ENCODE assay signal across 30 mouse cellular contexts in genomic region chr2:58493685-58494635, GRCm38 (mm10). TPM values are rescaled to one million over a fixed set of nuclear protein-coding genes. Genes with fewer than 3 reads are reported as not detected.
A peak's percentile ranks its signal among the peaks of the same experiment; 100 is the strongest.
DNase-seq lines count a peak whose midpoint lies in the region; ATAC-seq lines count a peak whose summit lies in the region.
"Had no signal": no experiment of that assay in that cellular context is flagged by ENCODE, and none has a peak within 500 bp of the region (broad histone marks: within the 10 kb centered on the region; RNA-seq: fewer than 3 reads in every experiment).

No protein-coding gene starts in this region.

- H3K36me3 ChIP-seq in neural tube, embryonic 12.5 days, result 0 out of 2 replicates have a peak, but pooled peaks cover 2% of the 10 kb centered on the region
- H3K36me3 ChIP-seq in forebrain, embryonic 13.5 days (ENCODE audit: poor library complexity, severe bottlenecking), result peaks cover 7% of the 10 kb centered on the region
- H3K36me3 ChIP-seq in forebrain, embryonic 16.5 days (ENCODE audit: control insufficient read depth, insufficient read depth), result no peaks in the 10 kb centered on the region
- H3K36me3 ChIP-seq: G1E; heart, embryonic 15.5 days; intestine, embryonic 15.5 days had no signal

- H3K9ac ChIP-seq in neural tube, embryonic 12.5 days, result no peak overlapping the region
- H3K9ac ChIP-seq in forebrain, embryonic 13.5 days, result no peak overlapping the region
- H3K9ac ChIP-seq in forebrain, embryonic 16.5 days (replicated peaks; ENCODE audit: low read depth, low read length), result no peak overlapping the region
- H3K9ac ChIP-seq: heart, embryonic 12.5 days; heart, embryonic 15.5 days; hindbrain, embryonic 13.5 days; intestine, embryonic 15.5 days had no signal

- ATAC-seq in neural tube, embryonic 12.5 days (ENCODE audit: low FRiP score, low read depth), result no peak
- no peak for ATAC-seq in forebrain, embryonic 13.5 days
- no peak for ATAC-seq in forebrain, embryonic 16.5 days
- ATAC-seq: hindbrain, embryonic 16.5 days; intestine, embryonic 15.5 days; Patski had no signal

- no peaks in the 10 kb centered on the region for H3K27me3 ChIP-seq in neural tube, embryonic 12.5 days (replicated peaks)
- no peaks in the 10 kb centered on the region for H3K27me3 ChIP-seq in forebrain, embryonic 13.5 days
- H3K27me3 ChIP-seq in forebrain, embryonic 16.5 days (replicated peaks; ENCODE audit: control insufficient read depth, insufficient read depth, low read length), result no peaks in the 10 kb centered on the region
- H3K27me3 ChIP-seq: CH12.LX; heart, embryonic 12.5 days; heart, embryonic 15.5 days; hindbrain, embryonic 13.5 days; intestine, embryonic 15.5 days; Patski had no signal

- whole genome bisulfite sequencing in neural tube, embryonic 12.5 days, result 53% methylated on average over 18 of the region's 18 CpGs
- 20% methylated on average over 18 of the region's 18 CpGs for WGBS in forebrain, embryonic 13.5 days
- 14% methylated on average over 18 of the region's 18 CpGs for WGBS in forebrain, embryonic 16.5 days

- 0 out of 2 replicates have a peak overlapping the region, but pooled peaks have one; percentile 14 for H3K4me2 ChIP-seq in neural tube, embryonic 12.5 days (replicated peaks)
- peak overlapping the region; percentile 34 for H3K4me2 ChIP-seq in forebrain, embryonic 13.5 days
- H3K4me2 ChIP-seq in forebrain, embryonic 16.5 days (ENCODE audit: low read length), result peak overlapping the region; percentile 10; the same call in 1 of the 2 replicates
- H3K4me2 ChIP-seq: heart, embryonic 12.5 days; heart, embryonic 15.5 days; hindbrain, embryonic 13.5 days; intestine, embryonic 15.5 days had no signal

- H3K9me3 ChIP-seq in neural tube, embryonic 12.5 days, result no peaks in the 10 kb centered on the region
- H3K9me3 ChIP-seq in forebrain, embryonic 13.5 days (replicated peaks), result no peaks in the 10 kb centered on the region
- H3K9me3 ChIP-seq in forebrain, embryonic 16.5 days (ENCODE audit: control insufficient read depth, low read length), result peaks cover 3% of the 10 kb centered on the region; the same call in 1 of the 2 replicates
- H3K9me3 ChIP-seq: heart, embryonic 12.5 days; heart, embryonic 15.5 days; hindbrain, embryonic 10.5 days; hindbrain, embryonic 13.5 days; intestine, embryonic 15.5 days had no signal

- no peak overlapping the region for H3K4me3 ChIP-seq in neural tube, embryonic 12.5 days
- H3K4me3 ChIP-seq in forebrain, embryonic 13.5 days, result no peak overlapping the region
- H3K4me3 ChIP-seq in forebrain, embryonic 16.5 days (replicated peaks; ENCODE audit: low read length), result no peak overlapping the region
- H3K4me3 ChIP-seq: heart, embryonic 12.5 days; heart, embryonic 15.5 days; hindbrain, embryonic 10.5 days; hindbrain, embryonic 13.5 days; intestine, embryonic 15.5 days had no signal

- no peak overlapping the region for H3K27ac ChIP-seq in neural tube, embryonic 12.5 days
- 0 out of 2 replicates have a peak overlapping the region, but pooled peaks have one; percentile 19 for H3K27ac ChIP-seq in forebrain, embryonic 13.5 days
- H3K27ac ChIP-seq in forebrain, embryonic 16.5 days (ENCODE audit: low read length), result no peak overlapping the region
- H3K27ac ChIP-seq: heart, embryonic 15.5 days; hindbrain, embryonic 10.5 days; hindbrain, embryonic 13.5 days; intestine, embryonic 15.5 days had no signal

- no peak for DNase-seq in neural tube, embryonic 10.5 days (ENCODE audit: extremely low spot score, low spot score)
- no peak for DNase-seq in adrenal gland, postnatal 36 days
- DNase-seq in adrenal gland, adult (ENCODE audit: inconsistent age in 2 of 2, low spot score in 1 of 2), result no peak
- DNase-seq: adrenal gland, adult 2 months; adrenal gland, postnatal 14 days; B cell, adult 2 months; cerebellum, adult 18-20 months; cerebellum, adult 9-10 months; cerebellum, postnatal 14 days; gastrocnemius, postnatal 25 days; heart, adult 18-20 months; heart, postnatal 10 days; heart, postnatal 36 days; kidney, adult 18-20 months had no signal

- peaks cover 6% of the 10 kb centered on the region; the same call in 1 of the 2 replicates for H3K4me1 ChIP-seq in neural tube, embryonic 12.5 days
- H3K4me1 ChIP-seq in forebrain, embryonic 13.5 days, result peaks cover 16% of the 10 kb centered on the region
- H3K4me1 ChIP-seq in forebrain, embryonic 16.5 days (replicated peaks; ENCODE audit: control insufficient read depth, insufficient read depth, low read length), result 0 out of 2 replicates have a peak, but pooled peaks cover 2% of the 10 kb centered on the region

RNA-seq across cellular contexts. Expression of gene Gm17409, which starts 24.0 kb away (rescaled TPM):
- polyA plus RNA-seq in neural tube, embryonic 12.5 days (2016; fragmentation: Nextera tagmentation; extraction: Ambion mirVana), result 0.28 TPM in 1 of 2 replicates, not detected in the other
- not detected in 2 replicates for polyA plus RNA-seq in forebrain, embryonic 13.5 days (2015; fragmentation: Nextera tagmentation; extraction: Ambion mirVana)
- 0.37 TPM in 1 of 2 replicates, not detected in the other for polyA plus RNA-seq in forebrain, embryonic 16.5 days (2015; fragmentation: Nextera tagmentation; extraction: Ambion mirVana)
- total RNA-seq in adrenal gland, postnatal 36 days (2021), result not detected
- total RNA-seq: adrenal gland, adult 2 months; adrenal gland, postnatal 14 days; CH12.LX; G1E; gastrocnemius, adult 8-10 months; gastrocnemius, postnatal 25 days; heart, adult 18-20 months; heart, postnatal 10 days; heart, postnatal 36 days had no signal
- polyA plus RNA-seq: adrenal gland, adult 2 months; embryonic facial prominence, embryonic 11.5 days; embryonic facial prominence, embryonic 14.5 days; G1E; gonadal fat pad, adult 2 months; heart, embryonic 12.5 days; heart, embryonic 15.5 days; hindbrain, embryonic 10.5 days; hindbrain, embryonic 13.5 days; hindbrain, embryonic 16.5 days; intestine, embryonic 15.5 days; Patski had no signal
